Mouse (Mus musculus) urinary bladder, adult 2 months (tissue): ENCODE measurements around the gene Adgrl3. TPM values are rescaled to one million over a fixed set of nuclear protein-coding genes. Genes with fewer than 3 reads are reported as not detected.

Experiments used
- DNase-seq: peaks from one replicate; pipeline ENCODE4 v3.0.0; 2022; ENCODE audit warnings: low spot score
- polyA plus RNA-seq: library from polyadenylated mRNA; depleted of rRNA; stranded (reverse); fragments of >200 nt; gene quantifications from 2 replicates; pipeline ENCODE4 v1.2.3, GENCODE M21; 2012

Gene Adgrl3
- polyA plus RNA-seq, 1 experiment: 5.9 TPM

GRCm38 (mm10) chr5:81370126-81370850 lies 350.4 kb downstream of the Adgrl3 start:
- DNase-seq: no peak

- no peak for DNase-seq
These were observed 356.1 kb downstream of the Adgrl3 start for GRCm38 (mm10) chr5:81375992-81376391.

GRCm38 (mm10) chr5:81405582-81406143 lies 385.7 kb downstream of the Adgrl3 start:
- no peak for DNase-seq

GRCm38 (mm10) chr5:81417326-81417725 lies 397.4 kb downstream of the Adgrl3 start:
- DNase-seq: no peak

GRCm38 (mm10) chr5:81427393-81427792 lies 407.5 kb downstream of the Adgrl3 start:
- DNase-seq: no peak

GRCm38 (mm10) chr5:81436375-81436774 lies 416.4 kb downstream of the Adgrl3 start:
- DNase-seq: no peak

- no peak for DNase-seq
These were observed 422.2 kb downstream of the Adgrl3 start for GRCm38 (mm10) chr5:81442150-81442549.

GRCm38 (mm10) chr5:81465971-81466370 lies 446.0 kb downstream of the Adgrl3 start:
- DNase-seq: no peak

- no peak for DNase-seq
These were observed 454.7 kb downstream of the Adgrl3 start for GRCm38 (mm10) chr5:81474681-81475080.

GRCm38 (mm10) chr5:81475406-81475805 lies 455.5 kb downstream of the Adgrl3 start:
- no peak for DNase-seq

- DNase-seq: no peak
These were observed 456.2 kb downstream of the Adgrl3 start for GRCm38 (mm10) chr5:81475971-81476606.

- DNase-seq: no peak
These were observed 461.0 kb downstream of the Adgrl3 start for GRCm38 (mm10) chr5:81480911-81481310.

- no peak for DNase-seq
These were observed 464.0 kb downstream of the Adgrl3 start for GRCm38 (mm10) chr5:81483890-81484289.

- no peak for DNase-seq
These were observed 481.1 kb downstream of the Adgrl3 start for GRCm38 (mm10) chr5:81501076-81501475.

GRCm38 (mm10) chr5:81518720-81519496 lies 499.0 kb downstream of the Adgrl3 start:
- no peak for DNase-seq

GRCm38 (mm10) chr5:81519497-81520382 lies 499.8 kb downstream of the Adgrl3 start:
- DNase-seq: no peak

- no peak for DNase-seq
These were observed 502.8 kb downstream of the Adgrl3 start for GRCm38 (mm10) chr5:81522760-81523159.

GRCm38 (mm10) chr5:81524532-81524961 lies 504.6 kb downstream of the Adgrl3 start:
- DNase-seq: no peak

- DNase-seq: no peak
These were observed 505.4 kb downstream of the Adgrl3 start for GRCm38 (mm10) chr5:81525326-81525725.

GRCm38 (mm10) chr5:81531639-81532038 lies 511.7 kb downstream of the Adgrl3 start:
- no peak for DNase-seq

- no peak for DNase-seq
These were observed 530.3 kb downstream of the Adgrl3 start for GRCm38 (mm10) chr5:81550211-81550610.
